Mouse (Mus musculus) urinary bladder, postnatal 10 days (tissue): Measurements from ENCODE around the gene Trnau1ap.
"Not testable (repeated sequence)": the region's sequence is repeated elsewhere in the genome, so short reads cannot be mapped to it uniquely, and the experiment has no call there.

ENCODE experiments used
- DNase-seq: peaks from one replicate; pipeline ENCODE4 v3.0.0; 2022; ENCODE audit warnings: low spot score

Gene Trnau1ap

DNA sequence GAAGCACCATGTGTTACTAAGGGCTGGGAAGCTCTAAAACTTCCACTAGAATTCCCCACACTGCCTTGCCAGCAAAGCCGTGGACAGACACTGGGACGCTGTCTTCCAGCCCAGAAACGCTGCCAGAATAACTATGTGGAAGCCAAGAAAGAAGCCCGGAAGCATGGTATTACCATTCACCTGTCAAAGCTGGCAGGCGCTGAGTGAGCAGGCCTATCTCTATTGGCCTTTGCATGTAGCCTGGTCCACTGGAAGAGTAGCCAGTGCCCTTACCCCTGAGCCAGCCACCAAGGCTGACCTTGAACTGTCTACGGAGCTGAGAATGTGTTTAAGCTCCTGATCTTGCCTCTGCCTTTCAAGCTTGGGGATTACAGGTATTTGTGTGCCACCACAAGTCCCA, 27.9 kb downstream of the Trnau1ap start:
- DNase-seq: no peak

- no peak for DNase-seq
Measured at GRCm38 (mm10) chr4:132299849-132300248, 29.5 kb downstream of the Trnau1ap start.

GRCm38 (mm10) chr4:132295696-132296390, 33.5 kb downstream of the Trnau1ap start:
- no peak for DNase-seq

DNA sequence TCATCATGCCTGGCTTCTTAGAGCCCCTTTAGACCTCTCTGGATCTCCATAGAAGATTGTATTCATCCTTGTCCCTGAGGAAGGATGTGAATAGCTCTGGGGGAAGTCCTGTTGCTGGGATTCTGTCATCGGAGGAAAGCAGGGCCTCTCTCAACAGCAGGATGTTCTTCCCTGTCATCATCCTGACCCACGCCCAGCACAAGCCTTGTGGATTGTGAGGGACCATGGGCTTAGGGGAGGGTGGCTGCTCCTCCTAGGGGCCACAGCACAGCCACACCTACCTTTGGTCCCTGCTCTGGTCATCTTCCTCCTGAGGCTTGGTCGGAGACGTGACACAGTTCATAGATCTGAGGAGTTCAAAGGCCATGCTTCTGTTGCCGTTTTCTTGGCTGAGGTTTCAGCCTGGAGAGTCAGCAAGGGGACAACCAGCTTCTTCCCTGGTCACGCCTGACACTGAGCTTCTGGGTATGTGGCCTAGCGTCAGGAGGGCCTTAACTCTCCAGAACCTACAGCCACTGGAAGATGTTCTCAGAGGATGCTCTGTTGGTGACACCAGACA, 35.6 kb downstream of the Trnau1ap start:
- no peak for DNase-seq

DNA sequence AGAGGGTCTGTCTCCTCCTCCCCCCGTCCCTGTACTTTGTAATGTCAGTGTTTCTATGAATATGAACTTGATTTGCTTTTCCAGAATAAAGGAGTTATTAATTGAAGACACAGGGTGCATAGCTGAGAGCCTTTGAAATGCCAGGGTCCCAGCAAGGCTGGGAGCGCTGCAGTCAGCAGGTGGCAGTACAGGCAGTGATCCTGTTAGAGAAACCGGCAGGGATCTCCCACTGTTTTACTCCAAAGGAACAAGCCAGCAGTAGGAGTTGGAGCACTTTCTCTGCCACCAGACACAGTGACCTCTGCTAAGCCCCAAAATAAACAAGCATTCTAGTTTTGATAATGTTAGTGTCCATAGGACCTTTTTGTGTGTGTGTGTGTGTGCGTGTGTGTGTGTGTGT, 36.4 kb downstream of the Trnau1ap start:
- DNase-seq: no peak

- no peak for DNase-seq
Measured at GRCm38 (mm10) chr4:132291624-132292335, 37.6 kb downstream of the Trnau1ap start.

DNA sequence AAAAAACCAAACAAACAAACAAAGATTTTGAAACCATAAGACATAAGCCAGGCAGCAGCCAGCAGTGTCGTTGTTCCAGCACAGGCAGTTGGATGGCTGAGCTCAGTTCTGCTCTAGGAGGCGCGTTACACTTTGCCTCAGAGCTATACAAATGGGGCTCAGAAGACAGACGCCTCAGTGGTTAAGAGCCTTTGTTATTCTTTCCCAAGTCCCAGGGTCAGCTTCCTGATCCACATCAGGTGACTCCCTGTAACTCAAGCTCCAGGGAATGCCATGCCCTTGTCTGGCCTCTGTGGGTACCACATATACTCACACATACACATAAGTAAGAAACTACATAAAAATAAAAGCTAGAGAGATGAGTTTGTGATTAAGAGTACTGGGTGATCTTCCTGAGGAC, 38.3 kb downstream of the Trnau1ap start:
- DNase-seq: no peak

DNA sequence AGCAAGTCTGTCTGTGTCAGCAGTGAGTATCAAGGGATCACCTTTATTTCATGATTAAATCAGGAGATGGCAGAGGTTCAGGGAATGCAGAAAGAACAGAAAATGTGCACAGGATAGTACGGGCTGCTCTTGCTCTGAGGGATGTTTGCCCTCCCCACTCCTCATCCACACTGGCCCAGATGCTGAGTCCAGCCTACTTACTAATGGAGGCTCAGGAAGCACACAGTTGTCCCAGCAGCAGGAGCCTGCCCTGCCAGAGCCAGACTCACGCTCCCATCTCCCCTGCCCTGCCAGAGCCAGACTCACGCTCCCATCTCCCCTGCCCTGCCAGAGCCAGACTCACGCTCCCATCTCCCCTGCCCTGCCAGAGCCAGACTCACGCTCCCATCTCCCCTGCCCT, 40.5 kb downstream of the Trnau1ap start:
- not testable (repeated sequence) for DNase-seq

- no peak for DNase-seq
Measured at GRCm38 (mm10) chr4:132275949-132276348, 53.4 kb downstream of the Trnau1ap start.

- DNase-seq: peak; percentile 64
Measured at GRCm38 (mm10) chr4:132274156-132274862, 55.0 kb downstream of the Trnau1ap start, which contains the start of gene Taf12. Gene Taf12 (plus strand): TSS chr4:132274375.

GRCm38 (mm10) chr4:132273166-132273565, 56.2 kb downstream of the Trnau1ap start:
- DNase-seq: no peak

DNA sequence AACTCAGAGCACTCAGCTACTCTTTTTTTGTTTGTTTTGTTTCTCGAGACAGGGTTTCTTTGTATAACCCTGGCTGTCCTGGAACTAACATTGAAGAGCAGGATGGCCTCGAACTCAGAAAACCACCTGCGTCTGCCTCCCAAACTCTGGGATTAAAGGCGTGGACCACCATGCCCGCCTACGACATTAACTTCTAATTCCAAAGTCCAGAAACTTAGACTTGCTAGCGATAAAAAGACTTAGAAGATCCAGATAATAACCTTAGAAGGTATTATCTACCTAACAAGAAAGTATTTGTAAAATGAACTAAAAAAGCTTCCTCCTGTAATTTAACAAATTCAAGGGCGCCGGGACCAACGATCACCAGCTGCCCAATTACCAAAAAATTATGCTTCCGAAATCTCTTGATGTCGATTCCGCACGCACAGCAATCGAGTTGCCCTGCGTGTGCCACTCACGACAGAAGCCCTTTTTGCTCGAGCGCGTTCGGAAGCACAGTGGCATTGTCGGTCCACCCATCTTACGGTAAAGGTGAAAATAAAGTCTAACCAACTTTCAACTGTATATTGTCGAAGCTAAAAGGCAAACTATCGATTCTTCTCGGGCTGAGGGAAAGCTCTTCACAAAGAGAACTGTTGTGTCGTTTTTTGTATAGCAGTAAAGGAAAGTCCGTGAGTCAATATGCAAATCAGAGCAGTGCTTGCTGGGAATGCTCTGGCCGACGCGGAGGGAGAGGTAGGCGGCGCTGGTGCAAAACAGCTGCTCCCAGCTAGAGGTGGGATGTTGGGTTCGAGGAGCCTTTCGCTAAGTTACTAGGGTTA, 59.4 kb downstream of the Trnau1ap start:
- peak; percentile 41 for DNase-seq

DNA sequence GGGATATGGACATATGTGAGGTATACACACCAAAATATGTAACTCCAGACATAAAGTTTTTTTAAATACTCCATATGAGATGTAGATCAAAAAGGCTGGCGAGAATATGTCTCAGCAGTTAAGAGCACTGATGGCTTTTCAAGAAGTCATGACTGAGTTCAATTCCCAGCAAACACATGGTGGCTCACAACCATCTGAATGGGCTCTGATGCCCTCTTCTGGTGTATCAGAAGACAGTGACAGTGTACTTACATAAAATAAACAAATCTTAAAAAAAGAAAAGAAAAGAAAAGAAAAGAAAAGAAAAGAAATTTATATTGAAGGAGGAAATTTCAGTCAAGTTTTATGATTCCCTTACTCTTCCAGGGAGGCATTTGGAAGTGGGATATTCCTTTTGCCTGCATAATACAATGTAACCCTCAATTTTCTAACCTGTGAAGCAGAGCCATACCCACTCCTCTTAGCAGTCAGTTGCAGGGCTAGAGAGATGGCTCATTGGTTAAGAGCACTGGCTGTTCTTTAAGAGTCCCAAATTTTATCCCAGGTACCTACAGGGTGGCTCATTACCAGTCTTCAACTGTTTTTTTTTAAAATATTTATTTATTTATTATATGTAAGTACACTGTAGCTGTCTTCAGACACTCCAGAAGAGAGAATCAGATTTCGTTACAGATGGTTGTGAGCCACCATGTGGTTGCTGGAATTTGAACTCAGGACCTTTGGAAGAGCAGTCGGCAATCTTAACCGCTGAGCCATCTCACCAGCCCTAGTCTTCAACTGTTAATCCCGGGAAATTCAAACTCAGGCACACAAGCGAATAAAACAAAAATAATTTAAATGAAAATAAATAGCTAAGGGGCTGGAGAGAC, 60.2 kb downstream of the Trnau1ap start:
- no peak for DNase-seq

DNA sequence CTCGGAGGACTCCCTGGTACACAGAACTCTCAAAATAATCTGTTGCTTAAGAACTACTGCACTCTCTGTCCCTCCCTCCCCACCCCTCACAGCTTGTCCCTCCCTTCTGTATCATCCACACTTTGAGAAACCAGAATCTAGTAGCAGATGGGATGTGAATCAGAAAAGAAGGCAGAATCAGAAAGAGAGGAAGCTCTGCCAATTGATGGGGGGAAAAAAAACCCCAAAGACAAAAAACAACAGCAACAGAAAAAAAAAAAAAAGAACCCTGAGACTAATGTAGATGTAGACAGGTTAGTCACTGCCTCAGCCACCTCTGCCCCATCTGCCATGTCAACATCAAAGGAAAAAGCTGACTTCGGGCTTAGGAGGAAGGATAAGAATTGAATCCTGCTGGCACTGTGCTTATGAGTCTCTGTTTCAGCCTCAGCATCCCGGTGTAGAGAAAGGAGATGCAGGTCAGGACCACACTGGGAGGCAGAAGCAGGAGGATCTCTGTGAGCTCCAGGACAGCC, 62.4 kb downstream of the Trnau1ap start:
- DNase-seq: no peak

GRCm38 (mm10) chr4:132263313-132263712, 66.0 kb downstream of the Trnau1ap start:
- DNase-seq: no peak

- no peak for DNase-seq
Measured at GRCm38 (mm10) chr4:132262358-132262616, 67.1 kb downstream of the Trnau1ap start.
